Mouse (Mus musculus) CH12.LX (cell line): ENCODE results near the gene Qars. TPM values are rescaled to one million over a fixed set of nuclear protein-coding genes. Genes with fewer than 3 reads are reported as not detected.

Source experiments
- DNase-seq: peaks from one replicate; pipeline ENCODE4 v3.0.0-alpha.2; 2013; ENCODE audit errors: extremely low read depth
- H3K27ac ChIP-seq: 2 replicates; pipeline ENCODE4 v1.5.1; 2012; ENCODE audit warnings: low read depth, mild to moderate bottlenecking, control low read depth, moderate library complexity; ENCODE audit not compliant: insufficient read depth
- H3K27me3 ChIP-seq: replicated peaks from 2 replicates; pipeline ENCODE3; 2012; ENCODE audit warnings: inconsistent platforms
- H3K36me3 ChIP-seq, 2 experiments: replicated peaks in 1 of 2; 2 replicates each; pipeline versions ENCODE3 to v1.6.1; 2012; ENCODE audit warnings: inconsistent platforms in 1 of 2, low read length in 1 of 2, mild to moderate bottlenecking in 1 of 2, mixed read lengths in 1 of 2, moderate library complexity in 1 of 2; ENCODE audit not compliant: control insufficient read depth in 1 of 2, insufficient read depth in 1 of 2
- H3K4me1 ChIP-seq, 2 experiments: 2 replicates each; pipeline ENCODE4 v1.6.1; 2012; ENCODE audit warnings: inconsistent platforms in 1 of 2, moderate library complexity in 1 of 2; ENCODE audit not compliant: insufficient read depth in 2 of 2, control insufficient read depth in 1 of 2
- H3K4me2 ChIP-seq: 2 replicates; pipeline ENCODE4 v1.6.1; 2012; ENCODE audit warnings: low read depth, mild to moderate bottlenecking, control low read depth; ENCODE audit not compliant: poor library complexity, insufficient read depth, severe bottlenecking
- H3K4me3 ChIP-seq, 3 experiments: fragments of 150-350 bp in 1 of 3; sonication (generic) in 1 of 3; replicated peaks in 1 of 3; 2 replicates each; pipeline versions ENCODE3 to v1.5.1; 2011 to 2012; ENCODE audit warnings: low read depth in 2 of 3, low read length in 2 of 3, mild to moderate bottlenecking in 2 of 3, moderate library complexity in 2 of 3, control low read depth in 1 of 3, improper control_type of control experiment in 1 of 3, inconsistent platforms in 1 of 3, mixed read lengths in 1 of 3; ENCODE audit not compliant: poor library complexity in 1 of 3
- H3K79me2 ChIP-seq: replicated peaks from 2 replicates; pipeline ENCODE4 v1.6.1; 2012; ENCODE audit warnings: mild to moderate bottlenecking, moderate library complexity; ENCODE audit not compliant: control insufficient read depth, poor library complexity, insufficient read depth, severe bottlenecking; ENCODE audit errors: extremely low read depth
- H3K9ac ChIP-seq: 2 replicates; pipeline ENCODE4 v1.6.1; 2012; ENCODE audit warnings: low read depth, mild to moderate bottlenecking, control low read depth, moderate library complexity; ENCODE audit not compliant: insufficient read depth
- H3K9me3 ChIP-seq: replicated peaks from 2 replicates; pipeline ENCODE3; 2012; ENCODE audit warnings: low read length, inconsistent platforms, mixed read lengths
- BHLHE40 ChIP-seq: IDR thresholded peaks from 2 replicates; pipeline ENCODE4 v1.6.1; 2011; ENCODE audit warnings: mild to moderate bottlenecking, low read depth, low read length, improper control_type of control experiment
- CHD1 ChIP-seq: IDR thresholded peaks from 2 replicates; pipeline ENCODE4 v1.6.1; 2012; ENCODE audit warnings: low read depth, low read length, improper control_type of control experiment, inconsistent platforms
- CHD2 ChIP-seq: IDR thresholded peaks from 2 replicates; pipeline ENCODE4 v1.6.1; 2011; ENCODE audit warnings: low read length, improper control_type of control experiment
- CTCF ChIP-seq, 2 experiments: IDR thresholded peaks in 1 of 2; conservative IDR thresholded peaks in 1 of 2; 2 replicates each; pipeline ENCODE4 v1.5.1; 2011 to 2012; ENCODE audit warnings: low read depth in 2 of 2, low read length in 2 of 2, improper control_type of control experiment in 1 of 2, inconsistent platforms in 1 of 2, mild to moderate bottlenecking in 1 of 2, moderate library complexity in 1 of 2
- E2F4 ChIP-seq: IDR thresholded peaks from 2 replicates; pipeline ENCODE4 v1.6.1; 2011; ENCODE audit warnings: low read depth, low read length, improper control_type of control experiment; ENCODE audit not compliant: insufficient replicate concordance
- HCFC1 ChIP-seq: IDR thresholded peaks from 2 replicates; pipeline ENCODE4 v1.6.1; 2012; ENCODE audit warnings: low read depth, mild to moderate bottlenecking, inconsistent platforms, low read length, improper control_type of control experiment
- IRF4 ChIP-seq: IDR thresholded peaks from 2 replicates; pipeline ENCODE4 v1.6.1; 2014; ENCODE audit warnings: low read depth, mild to moderate bottlenecking, inconsistent platforms, low read length, improper control_type of control experiment
- JUN ChIP-seq: IDR thresholded peaks from 2 replicates; pipeline ENCODE4 v1.6.1; 2011; ENCODE audit warnings: low read depth, mild to moderate bottlenecking, low read length, improper control_type of control experiment, moderate library complexity; ENCODE audit not compliant: insufficient read depth
- MAX ChIP-seq: IDR thresholded peaks from 2 replicates; pipeline ENCODE4 v1.6.1; 2011; ENCODE audit warnings: low read length, improper control_type of control experiment
- MAZ ChIP-seq: IDR thresholded peaks from 2 replicates; pipeline ENCODE4 v1.6.1; 2012; ENCODE audit warnings: low read depth, mild to moderate bottlenecking, inconsistent platforms, low read length, improper control_type of control experiment, moderate library complexity
- NRF1 ChIP-seq: IDR thresholded peaks from 2 replicates; pipeline ENCODE4 v1.6.1; 2014; ENCODE audit warnings: low read depth, mild to moderate bottlenecking, inconsistent platforms, low read length, improper control_type of control experiment, moderate library complexity
- PAX5 ChIP-seq: IDR thresholded peaks from 2 replicates; pipeline ENCODE4 v1.6.1; 2012; ENCODE audit warnings: low read length, inconsistent platforms, mixed read lengths
- POLR2AphosphoS2 ChIP-seq: IDR thresholded peaks from 2 replicates; pipeline ENCODE4 v1.6.1; 2011; ENCODE audit warnings: low read depth, low read length, improper control_type of control experiment
- RAD21 ChIP-seq: IDR thresholded peaks from 2 replicates; pipeline ENCODE4 v1.6.1; 2011; ENCODE audit warnings: low read depth, mild to moderate bottlenecking, low read length, improper control_type of control experiment, moderate library complexity
- RCOR1 ChIP-seq: conservative IDR thresholded peaks from 2 replicates; pipeline ENCODE4 v1.6.1; 2012; ENCODE audit warnings: low read depth, mild to moderate bottlenecking, inconsistent platforms, low read length, improper control_type of control experiment
- SMC3 ChIP-seq: IDR thresholded peaks from 2 replicates; pipeline ENCODE4 v1.6.1; 2011; ENCODE audit warnings: low read depth, low read length, improper control_type of control experiment
- TBP ChIP-seq: conservative IDR thresholded peaks from 2 replicates; pipeline ENCODE4 v1.6.1; 2011; ENCODE audit warnings: low read depth, low read length, improper control_type of control experiment
- TCF12 ChIP-seq: IDR thresholded peaks from 2 replicates; pipeline ENCODE4 v1.6.1; 2014; ENCODE audit warnings: low read depth, mild to moderate bottlenecking, inconsistent platforms, low read length, improper control_type of control experiment
- ZC3H11A ChIP-seq: IDR thresholded peaks from 2 replicates; pipeline ENCODE4 v1.6.1; 2012; ENCODE audit warnings: low read depth, mild to moderate bottlenecking, inconsistent platforms, low read length, improper control_type of control experiment
- ZMIZ1 ChIP-seq: IDR thresholded peaks from 2 replicates; pipeline ENCODE4 v1.6.1; 2012; ENCODE audit warnings: low read depth, mild to moderate bottlenecking, inconsistent platforms, low read length, improper control_type of control experiment
- ZNF384 ChIP-seq: IDR thresholded peaks from 2 replicates; pipeline ENCODE4 v1.6.1; 2012; ENCODE audit warnings: low read depth, low read length, improper control_type of control experiment, inconsistent platforms
- dilution Hi-C: fragments of 300-500 bp; cut with MboI; formaldehyde crosslinking; loops from 2 replicates; pipeline ENCODE4 v1.14.3; 2020; ENCODE audit warnings: low sequenced_read_pairs; ENCODE audit not compliant: extremely low pct_unique_long_range_greater_than_20kb, extremely low pct_ligation_motif_present
- in situ Hi-C: fragments of 300-500 bp; cut with MboI; formaldehyde crosslinking; loops from 3 replicates; pipeline ENCODE4 v1.14.3; 2019; ENCODE audit warnings: low sequenced_read_pairs, low pct_ligation_motif_present, low pct_unique_long_range_greater_than_20kb, mixed read lengths
- polyA plus RNA-seq: library from polyadenylated mRNA; unstranded; fragments of >175 nt; gene quantifications from 2 replicates; pipeline ENCODE4 v1.2.1, GENCODE M21; 2012; ENCODE audit warnings: low read depth; ENCODE audit not compliant: insufficient read length
- total RNA-seq, 2 experiments: library from RNA; depleted of rRNA; stranded (reverse); fragments of 300-350 nt in 1 of 2; fragments of >200 nt in 1 of 2; gene quantifications; 2 replicates each; pipeline ENCODE4 v1.2.3; 2012 to 2014

Qars gene
- total and polyA plus RNA-seq, 3 experiments: 229 to 322 (median 293) TPM

DNA sequence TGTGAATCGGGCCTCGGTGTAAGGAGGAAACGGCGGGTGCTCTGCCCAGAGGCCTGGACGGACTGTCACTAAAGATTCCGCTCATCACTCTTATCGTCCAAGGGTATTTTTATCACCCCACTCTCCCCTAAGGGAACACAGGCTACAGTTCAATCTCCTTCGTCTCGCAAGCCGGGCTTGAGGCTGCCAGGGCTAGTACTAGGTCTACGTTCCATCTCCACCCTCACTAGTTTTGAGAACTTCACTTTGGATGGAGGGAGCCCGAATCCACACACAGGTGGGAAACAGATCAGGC lies 16.3 kb upstream of the Qars start:
- Histone ChIP-seq H3K9ac (peak overlapping the region; percentile 99), H3K27me3 (no peaks in the 10 kb centered on the region), H3K4me1 (peaks cover 11 to 31% of the 10 kb centered on the region in 2 experiments), H3K27ac (peak overlapping the region; percentile 74), H3K79me2 (peaks cover 24% of the 10 kb centered on the region), H3K9me3 (no peaks in the 10 kb centered on the region), H3K4me3 (peak overlapping the region; percentile 93 to 98 (median 94)), H3K4me2 (peak overlapping the region; percentile 79), H3K36me3 (peaks cover 36 to 43% of the 10 kb centered on the region in 2 experiments)
- no peak for DNase-seq
- in situ Hi-C loops: no loop called here
- TF ChIP-seq CTCF (conservative IDR thresholded peaks at IDR 0.05 in 1 of 2, IDR thresholded peaks at IDR 0.05 in 1 of 2; ENCODE audit: low read depth in 2 of 2, low read length in 2 of 2) (no peak), CHD2 (no peak), POLR2AphosphoS2 (no peak), ZMIZ1 (no peak), MAX (no peak), ZNF384 (no peak), BHLHE40 (no peak), SMC3 (no peak), MAZ (no peak), PAX5 (no peak), CHD1 (no peak), ZC3H11A (no peak), HCFC1 (no peak)
- dilution Hi-C loops: no loop called here

DNA sequence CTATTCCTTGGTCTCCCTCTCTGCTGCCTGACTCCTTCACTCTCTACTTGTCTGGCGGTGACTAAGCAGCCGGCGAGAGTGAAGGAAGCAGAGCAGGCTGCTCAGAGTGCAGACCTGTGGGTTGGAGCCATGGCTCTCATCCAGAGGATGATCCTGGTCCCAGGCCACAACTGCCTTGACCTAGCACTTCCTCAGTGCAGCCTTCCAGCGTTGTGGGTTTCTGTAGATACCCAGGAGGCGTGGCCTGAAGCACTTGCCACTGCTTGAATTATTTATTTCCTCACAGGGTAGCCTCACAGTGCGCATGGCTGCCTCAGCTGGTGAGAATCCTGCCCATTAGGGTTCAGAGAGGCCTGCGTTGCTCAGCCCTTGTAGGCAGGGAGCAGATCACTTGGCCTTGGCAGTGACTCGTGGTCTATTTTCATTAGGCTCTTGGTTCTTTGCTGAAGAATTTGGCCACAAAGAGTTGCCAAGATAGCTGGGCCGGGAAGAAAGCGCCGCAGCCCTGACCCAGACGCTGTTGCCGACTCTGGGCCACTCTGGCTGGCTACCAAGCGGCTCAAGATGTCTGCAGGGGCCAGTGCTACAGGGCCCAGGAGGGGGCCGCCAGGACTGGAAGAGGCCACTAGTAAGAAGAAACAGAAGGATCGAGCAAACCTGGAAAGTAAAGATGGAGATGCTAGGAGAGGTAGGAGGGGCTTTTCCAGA lies 15.3 kb upstream of the Qars start:
- dilution Hi-C loops: no loop called here
- no peak overlapping the region for H3K27ac ChIP-seq
- H3K36me3 ChIP-seq: peaks cover 45 to 52% of the 10 kb centered on the region in 2 experiments

More for the DNA sequence above, 15.3 kb upstream of the Qars start:
- TF ChIP-seq RCOR1 (no peak), RAD21 (no peak), PAX5 (no peak), TCF12 (no peak), JUN (no peak), E2F4 (no peak), IRF4 (no peak), TBP (no peak), NRF1 (no peak)
- Histone ChIP-seq H3K79me2 (peaks cover 24% of the 10 kb centered on the region), H3K4me2 (peak overlapping the region; percentile 79), H3K4me3 (peak overlapping the region in 2 of 3 experiments; percentile 6 to 94), H3K4me1 (peaks cover 11 to 31% of the 10 kb centered on the region in 2 experiments), H3K27me3 (no peaks in the 10 kb centered on the region), H3K9me3 (no peaks in the 10 kb centered on the region), H3K9ac (peak overlapping the region; percentile 99)
- no peak for DNase-seq
- in situ Hi-C loops: no loop called here
